9 mouse cellular contexts compared by ENCODE assay signal in genomic region chr19:56068854-56069253, GRCm38 (mm10).
DNase-seq lines count a peak whose midpoint lies in the region; ATAC-seq lines count a peak whose summit lies in the region.
"Had no signal": no experiment of that assay in that cellular context is flagged by ENCODE, and none has a peak within 500 bp of the region (broad histone marks: within the 10 kb centered on the region; RNA-seq: fewer than 3 reads in every experiment).

No protein-coding gene starts in this region.

- H3K4me1 ChIP-seq in hindbrain, embryonic 11.5 days (replicated peaks; ENCODE audit: control insufficient read depth, insufficient read depth, low read length): peaks cover 6% of the 10 kb centered on the region; the same call in 1 of the 2 replicates

- no peak overlapping the region for H3K4me2 ChIP-seq in hindbrain, embryonic 11.5 days (replicated peaks; ENCODE audit: low read depth, low read length)

- H3K9me3 ChIP-seq in hindbrain, embryonic 11.5 days (ENCODE audit: control insufficient read depth, low read length): no peaks in the 10 kb centered on the region

- H3K27me3 ChIP-seq in hindbrain, embryonic 11.5 days (ENCODE audit: control insufficient read depth, insufficient read depth, low read length): no peaks in the 10 kb centered on the region; the same call in 1 of the 2 replicates

- ATAC-seq in hindbrain, embryonic 11.5 days (ENCODE audit: low FRiP score): no peak
- ATAC-seq in monocyte, adult 5-6 weeks (replicated peaks; ENCODE audit: insufficient number of reproducible peaks, low FRiP score, low TSS enrichment, poor library complexity, severe bottlenecking): peak; percentile 75; the same call in 1 of the 2 replicates

- H3K36me3 ChIP-seq in hindbrain, embryonic 11.5 days (ENCODE audit: control insufficient read depth, insufficient read depth, low read length): no peaks in the 10 kb centered on the region
- H3K36me3 ChIP-seq: G1E had no signal

- H3K9ac ChIP-seq in hindbrain, embryonic 11.5 days (ENCODE audit: low read depth, low read length): 0 out of 2 replicates have a peak overlapping the region, but pooled peaks have one; percentile 21

- intact Hi-C loops in heart, postnatal 10 days (cut with DNase I): no loop called here

- H3K4me3 ChIP-seq in hindbrain, embryonic 11.5 days (ENCODE audit: low read depth, low read length): no peak overlapping the region

- no peak overlapping the region for H3K27ac ChIP-seq in hindbrain, embryonic 11.5 days (ENCODE audit: low read depth, low read length)

- WGBS in hindbrain, embryonic 11.5 days: 70% methylated on average over 12 of the region's 12 CpGs

- peak; percentile 5 to 10 for DNase-seq in heart, postnatal 10 days
- DNase-seq in heart, adult 8-10 months (ENCODE audit: low spot score): no peak
- peak; percentile 4 for DNase-seq in T-cell, adult 2 months (ENCODE audit: low spot score)
- DNase-seq in hindbrain, embryonic 11.5 days (ENCODE audit: low spot score): no peak
- no peak for DNase-seq in layer of hippocampus, adult 8-10 months (ENCODE audit: low spot score in 2 of 2)
- DNase-seq in embryo, embryonic 10.5 days (ENCODE audit: low spot score): no peak
- DNase-seq in adrenal gland, adult 18-20 months (ENCODE audit: low spot score in 2 of 2): no peak

Comparison
In these comparisons a context has a peak if more than half of its experiments do, and no peak if none do; other contexts are left out.
1. DNase-seq: peak in heart, postnatal 10 days (2 of 2) and T-cell, adult 2 months (single experiment); none in heart, adult 8-10 months (single experiment), hindbrain, embryonic 11.5 days (single experiment), layer of hippocampus, adult 8-10 months (0 of 2), embryo, embryonic 10.5 days (single experiment) and adrenal gland, adult 18-20 months (0 of 2).